Mouse (Mus musculus): ENCODE data around the gene Gm9758.
"Not testable (repeated sequence)": the region's sequence is repeated elsewhere in the genome, so short reads cannot be mapped to it uniquely, and the experiment has no call there.

The Gm9758 gene

DNA sequence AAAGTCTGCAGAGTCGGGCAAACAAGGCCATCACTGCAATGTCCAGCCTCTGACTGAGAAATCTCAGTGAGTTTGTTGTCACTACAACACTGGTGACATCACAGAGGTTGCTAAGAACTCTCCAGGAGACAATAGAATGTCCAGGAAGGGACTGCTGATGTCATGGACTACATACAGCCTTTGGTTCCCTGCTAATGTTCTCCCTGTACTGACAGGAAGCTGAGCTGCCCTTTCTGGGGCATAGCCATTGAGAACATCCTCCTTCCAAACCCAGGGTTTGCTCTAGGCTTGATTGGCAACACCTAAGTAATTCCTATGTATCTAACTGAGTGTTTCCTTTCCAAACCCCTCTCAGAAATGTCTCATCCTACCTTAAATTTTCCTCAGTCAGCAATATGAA is at the start of gene Gm9758:
TSS of gene Gm9758 (minus strand) at position 101 of the 400 bp plus-strand sequence.
- DNase-seq (ENCODE audit: low read depth, low spot score), result not testable (repeated sequence)

DNA sequence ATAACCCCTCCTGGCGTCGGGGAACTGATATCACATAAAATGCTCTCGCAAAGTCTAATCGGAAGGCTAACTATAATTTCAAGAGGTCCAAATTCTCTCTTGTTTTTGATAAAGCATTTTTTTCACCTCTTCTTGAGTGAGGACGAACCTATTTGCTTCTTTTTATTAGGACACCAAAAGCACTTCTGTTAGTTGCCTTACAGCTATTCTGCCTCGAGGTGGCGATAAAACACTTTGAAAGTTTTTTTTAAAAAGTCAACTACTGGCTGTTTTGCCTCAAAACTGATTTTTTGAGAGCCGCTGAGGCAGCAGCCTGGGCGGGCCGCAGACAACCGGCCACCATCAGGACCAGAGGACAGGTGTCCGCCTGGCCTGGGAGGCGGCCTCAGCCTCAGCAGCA is 49.1 kb upstream of the Gm9758 start:
- DNase-seq (ENCODE audit: low read depth, low spot score), result not testable (repeated sequence)

DNA sequence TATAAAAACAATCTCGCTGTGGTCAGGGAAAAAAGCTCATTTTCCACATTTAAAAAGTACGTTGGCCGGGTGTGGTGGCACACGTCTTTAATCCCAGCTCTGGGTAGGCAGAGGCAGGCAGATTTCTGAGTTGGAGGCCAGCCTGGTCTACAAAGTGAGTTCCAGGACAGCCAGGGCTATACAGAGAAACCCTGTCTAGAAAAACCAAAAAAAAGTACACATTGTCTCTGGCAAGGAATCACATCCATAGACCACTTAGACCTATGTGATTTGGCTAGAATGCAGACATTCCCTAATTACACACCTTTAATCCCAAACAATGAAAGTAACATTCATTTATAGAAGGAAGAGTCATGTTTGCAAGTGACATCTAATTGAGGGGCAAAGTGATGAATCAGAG is 46.8 kb upstream of the Gm9758 start:
- DNase-seq (ENCODE audit: low read depth, low spot score), result not testable (repeated sequence)

DNA sequence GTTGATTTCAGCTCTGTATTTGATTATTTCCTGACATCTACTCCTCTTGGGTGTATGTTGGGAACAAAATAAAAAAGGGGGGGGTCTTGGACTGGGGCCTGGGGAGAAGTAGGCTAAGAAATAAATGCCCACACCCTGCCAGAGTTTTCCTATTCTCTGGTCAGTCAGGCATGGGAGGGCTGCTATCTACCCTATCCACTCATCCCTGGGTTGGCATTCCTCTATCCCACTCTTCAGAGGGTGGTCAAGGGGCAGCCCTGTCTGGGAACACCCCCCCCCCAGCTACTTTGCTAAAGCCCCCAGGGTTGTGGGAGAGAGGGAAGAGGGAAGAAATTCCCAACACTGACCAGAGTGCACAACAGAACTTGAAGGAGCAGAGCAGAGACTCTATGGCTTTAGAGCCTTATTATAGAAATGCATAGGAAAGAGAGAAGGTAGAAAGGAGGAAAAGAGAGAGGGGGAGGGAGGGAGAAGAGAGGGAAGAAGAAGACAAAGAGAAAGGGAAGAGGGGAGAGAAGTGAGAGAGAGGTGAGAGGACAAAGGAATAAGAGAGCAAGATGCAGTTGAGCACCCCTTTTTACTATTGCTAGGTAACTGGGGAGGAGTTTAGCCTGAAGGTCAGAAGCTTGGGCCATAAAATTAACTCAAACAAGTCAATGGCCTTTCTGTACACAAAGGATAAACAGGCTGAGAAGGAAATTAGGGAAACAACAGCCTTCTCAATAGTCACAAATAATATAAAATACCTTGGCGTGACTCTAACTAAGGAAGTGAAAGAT is 41.4 kb upstream of the Gm9758 start:
- not testable (repeated sequence) for DNase-seq (ENCODE audit: low read depth, low spot score)

GRCm38 (mm10) chr5:14953587-14953986 is 38.9 kb upstream of the Gm9758 start:
- DNase-seq (ENCODE audit: low read depth, low spot score), result not testable (repeated sequence)

DNA sequence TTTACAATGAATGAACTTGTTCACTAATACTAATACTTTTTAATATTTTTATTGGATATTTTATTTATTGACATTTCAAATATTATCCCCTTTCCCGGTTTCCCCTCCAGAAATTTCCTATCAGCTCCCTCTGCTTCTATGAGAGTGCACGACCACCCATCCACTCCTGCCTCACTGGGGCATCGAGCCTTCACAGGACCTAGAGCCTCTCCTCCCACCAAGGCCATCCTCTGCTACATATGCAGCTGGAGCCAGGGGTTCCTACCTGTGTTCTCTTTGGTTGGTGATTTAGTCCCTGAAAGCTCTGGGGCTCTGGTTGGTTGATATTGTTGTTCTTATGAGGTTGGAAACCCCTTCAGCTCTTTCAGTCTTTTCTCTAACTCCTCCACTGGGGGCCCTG is 38.0 kb upstream of the Gm9758 start:
- DNase-seq (ENCODE audit: low read depth, low spot score), result not testable (repeated sequence)

GRCm38 (mm10) chr5:14951822-14952221 is 37.1 kb upstream of the Gm9758 start:
- not testable (repeated sequence) for DNase-seq (ENCODE audit: low read depth, low spot score)

DNA sequence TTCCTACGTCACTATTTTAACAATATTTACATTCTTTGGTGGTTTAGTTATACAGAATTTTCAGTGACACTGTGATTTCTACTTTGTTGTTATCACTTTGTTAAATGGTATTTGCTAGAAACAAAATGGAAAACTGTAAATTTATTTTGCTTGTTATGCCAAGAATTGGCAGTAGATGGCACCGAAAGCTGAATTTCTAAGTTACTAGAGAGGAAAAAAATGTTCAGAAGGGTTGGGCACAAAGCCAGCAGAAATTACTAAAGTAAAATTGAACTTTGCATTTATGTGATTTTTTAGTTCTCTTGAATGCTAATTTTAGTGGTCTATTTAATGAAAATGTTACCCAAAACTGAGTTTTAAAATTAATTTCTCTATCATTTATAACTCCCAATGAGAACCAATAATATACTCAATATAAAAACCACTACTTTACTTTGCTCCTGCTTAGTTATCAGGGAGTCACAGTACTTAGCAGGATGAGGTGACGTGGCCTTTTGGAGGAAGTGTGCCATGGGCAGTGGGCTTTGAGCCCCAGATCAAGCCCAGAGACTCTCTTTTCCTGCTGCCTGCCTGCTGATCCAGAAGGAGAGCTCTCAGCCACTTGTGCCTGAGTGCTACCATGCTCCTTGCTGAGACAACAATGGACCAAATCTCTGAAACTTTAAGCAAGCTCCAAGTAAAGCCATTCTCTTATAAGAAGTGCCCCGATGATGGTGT is 32.9 kb upstream of the Gm9758 start:
- DNase-seq (ENCODE audit: low read depth, low spot score), result not testable (repeated sequence)

- not testable (repeated sequence) for DNase-seq (ENCODE audit: low read depth, low spot score)
Observed at GRCm38 (mm10) chr5:14945524-14945923, 30.8 kb upstream of the Gm9758 start.

GRCm38 (mm10) chr5:14941043-14941442 is 26.3 kb upstream of the Gm9758 start:
- not testable (repeated sequence) for DNase-seq (ENCODE audit: low read depth, low spot score)

GRCm38 (mm10) chr5:14938329-14938728 is 23.6 kb upstream of the Gm9758 start, which contains the start of gene Speer4e:
TSS of gene Speer4e (minus strand) at chr5:14938429.
- not testable (repeated sequence) for DNase-seq (ENCODE audit: low read depth, low spot score)

GRCm38 (mm10) chr5:14933721-14934120 is 19.0 kb upstream of the Gm9758 start:
- DNase-seq (ENCODE audit: low read depth, low spot score), result not testable (repeated sequence)

GRCm38 (mm10) chr5:14927047-14927446 is 12.3 kb upstream of the Gm9758 start:
- not testable (repeated sequence) for DNase-seq (ENCODE audit: low read depth, low spot score)

GRCm38 (mm10) chr5:14914361-14914760 is 338 bp downstream of the Gm9758 start:
- DNase-seq (ENCODE audit: low read depth, low spot score), result not testable (repeated sequence)

GRCm38 (mm10) chr5:14903539-14903938 is 11.2 kb downstream of the Gm9758 start:
- DNase-seq (ENCODE audit: low read depth, low spot score), result not testable (repeated sequence)

DNA sequence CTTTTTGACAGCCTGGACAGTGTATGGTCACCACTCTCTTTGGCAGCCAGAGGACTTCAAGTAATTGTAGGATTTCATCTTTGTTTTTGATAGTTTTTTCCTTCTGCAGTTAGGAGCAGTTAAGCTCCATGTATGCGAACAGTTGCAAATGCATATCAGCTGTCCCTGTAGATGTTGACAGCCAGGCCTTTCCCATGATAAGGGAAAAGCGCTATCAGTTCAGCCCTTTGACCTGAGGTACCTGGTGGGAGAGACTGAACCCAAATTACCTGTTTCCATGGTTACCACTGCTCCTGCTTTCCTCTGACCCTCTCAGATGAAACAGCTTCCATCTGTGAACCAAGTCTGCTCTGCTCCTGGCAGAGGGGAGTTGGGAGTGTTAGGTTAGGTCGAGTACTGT is 22.5 kb downstream of the Gm9758 start:
- no peak for DNase-seq (ENCODE audit: low read depth, low spot score)

- DNase-seq (ENCODE audit: low read depth, low spot score), result not testable (repeated sequence)
Observed at GRCm38 (mm10) chr5:14885291-14885690, 29.4 kb downstream of the Gm9758 start.

All from embryo, embryonic 11.5 days (tissue).